Mouse (Mus musculus) spleen, postnatal 0 days (tissue): ENCODE measurements around the gene Cd83. TPM values are rescaled to one million over a fixed set of nuclear protein-coding genes. Genes with fewer than 3 reads are reported as not detected.

ENCODE experiments used
- polyA plus RNA-seq: library from polyadenylated mRNA; unstranded; fragments of >200 nt; fragmentation: Nextera tagmentation; extraction: Ambion mirVana; gene quantifications from 2 replicates; pipeline ENCODE4 v1.2.1, GENCODE M21; 2015

The Cd83 gene
- 2.7 and 4.1 TPM in 2 replicates for polyA plus RNA-seq

GRCm38 (mm10) chr13:43784725-43785711 is at the start of gene Cd83:
Gene Cd83, plus strand, starts transcription at chr13:43784775.

Other genes starting within 250 kb of the Cd83 start
- 9.5 and 10.4 TPM in 2 replicates for gene Mcur1, start 224.6 kb upstream of the Cd83 start, polyA plus RNA-seq
- gene Rnf182, start 169.1 kb upstream of the Cd83 start, polyA plus RNA-seq = 0.25 and 0.30 TPM in 2 replicates